Mouse (Mus musculus) cortical plate, adult 2 months (tissue): ENCODE results near the gene St6galnac1. TPM values are rescaled to one million over a fixed set of nuclear protein-coding genes. Genes with fewer than 3 reads are reported as not detected.
"Not testable (repeated sequence)": the region's sequence is repeated elsewhere in the genome, so short reads cannot be mapped to it uniquely, and the experiment has no call there.

Experiments
- H3K27ac ChIP-seq: fragments of 200-500 bp; 2 replicates; pipeline ENCODE4 v1.5.1; 2012; ENCODE audit warnings: low read length, control low read depth, inconsistent platforms; ENCODE audit not compliant: insufficient read depth
- H3K4me1 ChIP-seq: fragments of 200-500 bp; 2 replicates; pipeline ENCODE4 v1.6.1; 2011; ENCODE audit warnings: low read length; ENCODE audit not compliant: control insufficient read depth, insufficient read depth
- H3K4me3 ChIP-seq: fragments of 200-500 bp; 2 replicates; pipeline ENCODE4 v1.5.1; 2011; ENCODE audit warnings: mild to moderate bottlenecking, low read length, control low read depth; ENCODE audit not compliant: insufficient read depth
- CTCF ChIP-seq: fragments of 200-500 bp; IDR thresholded peaks from 2 replicates; pipeline ENCODE4 v1.5.1; 2011; ENCODE audit warnings: mild to moderate bottlenecking, control low read depth, low read length; ENCODE audit not compliant: insufficient read depth; ENCODE audit errors: extremely low read depth
- POLR2A ChIP-seq: fragments of 200-500 bp; IDR thresholded peaks from 2 replicates; pipeline ENCODE4 v1.6.1; 2011; ENCODE audit warnings: mild to moderate bottlenecking, low read length, control low read depth; ENCODE audit not compliant: insufficient read depth; ENCODE audit errors: extremely low read depth
- polyA plus RNA-seq: library from polyadenylated mRNA; depleted of rRNA; stranded (reverse); fragments of >200 nt; gene quantifications from 2 replicates; pipeline ENCODE4 v1.2.3, GENCODE M21; 2012; rRNA removed

The St6galnac1 gene
- 0.04 TPM in 1 of 2 replicates, not detected in the other for polyA plus RNA-seq

- Histone ChIP-seq H3K4me1 (no peaks in the 10 kb centered on the region), H3K27ac (no peak within 1 kb of the TSS), H3K4me3 (no peak within 1 kb of the TSS)
- TF ChIP-seq CTCF (no peak), POLR2A (no peak)
Measured at GRCm38 (mm10) chr11:116775407-116775806, at the start of gene St6galnac1. Gene St6galnac1 (minus strand): TSS chr11:116775507.

GRCm38 (mm10) chr11:116823885-116824284 lies 48.6 kb upstream of the St6galnac1 start:
- not testable (repeated sequence) for H3K4me1 ChIP-seq

GRCm38 (mm10) chr11:116823255-116823654 lies 47.9 kb upstream of the St6galnac1 start:
- no peak for TF ChIP-seq CTCF
- TF ChIP-seq POLR2A = no peak
- Histone ChIP-seq H3K4me3 (no peak overlapping the region), H3K27ac (no peak overlapping the region), H3K4me1 (peaks cover 3% of the 10 kb centered on the region; the same call in 1 of the 2 replicates)

More at GRCm38 (mm10) chr11:116823885-116824284, 48.6 kb upstream of the St6galnac1 start:
- H3K27ac ChIP-seq, H3K4me3 ChIP-seq: not testable (repeated sequence)

DNA sequence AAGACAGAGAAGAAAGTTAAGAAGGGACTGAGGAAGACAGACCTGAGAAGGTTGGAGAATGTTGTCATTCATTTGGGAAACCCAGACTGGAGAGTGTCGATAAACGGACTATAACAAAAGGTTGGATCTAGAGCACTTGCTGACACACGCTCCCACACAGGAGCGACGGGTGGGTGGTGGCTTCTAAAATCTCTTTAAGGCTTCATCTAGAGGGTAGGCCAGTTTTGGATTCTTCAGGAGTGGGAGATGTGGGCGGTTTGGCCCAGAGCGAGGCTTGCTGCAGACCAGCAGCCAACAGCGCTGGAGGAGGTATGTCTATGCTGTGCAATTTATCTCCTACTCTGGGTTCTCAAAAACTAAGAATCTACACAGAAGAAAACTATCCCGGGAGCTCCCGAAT lies 47.3 kb upstream of the St6galnac1 start:
- Histone ChIP-seq H3K4me3 (no peak overlapping the region), H3K27ac (no peak overlapping the region), H3K4me1 (peaks cover 3% of the 10 kb centered on the region; the same call in 1 of the 2 replicates)
- no peak for TF ChIP-seq POLR2A
- no peak for TF ChIP-seq CTCF

- TF ChIP-seq CTCF (no peak), POLR2A (no peak)
- H3K27ac ChIP-seq = no peak overlapping the region
- H3K4me3 ChIP-seq = no peak overlapping the region
- peaks cover 3% of the 10 kb centered on the region; the same call in 1 of the 2 replicates for H3K4me1 ChIP-seq
Measured at GRCm38 (mm10) chr11:116822215-116822614, 46.9 kb upstream of the St6galnac1 start.

GRCm38 (mm10) chr11:116821057-116821940 lies 46.0 kb upstream of the St6galnac1 start:
- no peak for TF ChIP-seq CTCF
- TF ChIP-seq POLR2A = no peak
- Histone ChIP-seq H3K27ac (no peak overlapping the region), H3K4me3 (no peak overlapping the region), H3K4me1 (peaks cover 3% of the 10 kb centered on the region; the same call in 1 of the 2 replicates)

DNA sequence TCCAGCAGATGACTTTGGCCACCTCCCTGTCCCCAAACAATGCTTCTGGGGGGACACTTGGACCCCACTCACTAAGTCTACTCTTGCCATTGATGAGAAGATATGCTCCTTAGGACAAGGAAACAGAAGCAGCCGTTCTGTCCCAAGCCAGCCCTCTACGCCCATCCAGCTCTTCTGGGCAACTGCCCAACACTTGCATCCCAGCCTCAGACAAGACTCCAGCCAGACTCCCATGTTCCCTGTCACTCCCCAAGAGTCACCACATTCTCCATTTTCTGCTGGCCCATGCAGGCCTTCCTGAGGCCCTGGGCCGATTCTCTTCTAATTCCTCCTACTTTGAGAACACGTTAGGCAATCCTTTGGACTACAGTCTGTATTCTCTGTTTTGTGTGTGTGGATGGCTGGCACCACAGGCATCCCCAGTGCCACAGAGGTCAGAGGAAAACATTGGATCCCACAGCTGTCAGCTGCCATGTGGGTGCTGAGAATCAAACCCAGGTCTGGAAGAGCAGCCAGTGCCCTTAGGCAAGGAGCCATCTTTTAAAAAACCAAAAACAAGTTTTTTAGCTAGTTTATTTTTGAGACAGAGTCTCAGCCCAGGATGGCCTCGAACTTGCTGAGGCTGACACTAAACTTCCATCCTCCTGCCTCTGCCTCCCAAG lies 44.8 kb upstream of the St6galnac1 start:
- H3K4me3 ChIP-seq = no peak overlapping the region
- H3K27ac ChIP-seq = no peak overlapping the region
- H3K4me1 ChIP-seq = peaks cover 3% of the 10 kb centered on the region; the same call in 1 of the 2 replicates
- no peak for TF ChIP-seq POLR2A
- TF ChIP-seq CTCF = no peak

DNA sequence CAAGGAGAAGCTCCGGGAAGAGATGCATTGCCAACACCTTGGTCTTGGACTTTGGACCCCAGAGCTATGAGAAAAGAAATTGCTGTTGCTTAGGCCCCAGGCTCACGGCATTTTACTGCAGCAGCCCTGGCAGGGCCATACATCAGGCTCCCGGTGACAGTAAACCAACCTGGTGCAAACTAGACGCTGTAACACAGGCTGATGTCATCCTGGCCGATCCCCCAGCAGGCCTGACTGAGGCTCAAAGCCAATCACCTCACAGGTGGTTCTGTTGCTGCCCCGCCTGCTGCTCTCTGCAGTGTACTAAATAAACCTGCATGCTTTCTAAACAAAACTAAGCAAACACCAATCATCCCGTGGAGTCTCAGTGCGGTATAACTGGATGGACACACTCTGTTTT lies 43.4 kb upstream of the St6galnac1 start:
- peaks cover 3% of the 10 kb centered on the region; the same call in 1 of the 2 replicates for H3K4me1 ChIP-seq
- TF ChIP-seq POLR2A = no peak
- no peak for TF ChIP-seq CTCF
- no peak overlapping the region for H3K27ac ChIP-seq
- H3K4me3 ChIP-seq = no peak overlapping the region

DNA sequence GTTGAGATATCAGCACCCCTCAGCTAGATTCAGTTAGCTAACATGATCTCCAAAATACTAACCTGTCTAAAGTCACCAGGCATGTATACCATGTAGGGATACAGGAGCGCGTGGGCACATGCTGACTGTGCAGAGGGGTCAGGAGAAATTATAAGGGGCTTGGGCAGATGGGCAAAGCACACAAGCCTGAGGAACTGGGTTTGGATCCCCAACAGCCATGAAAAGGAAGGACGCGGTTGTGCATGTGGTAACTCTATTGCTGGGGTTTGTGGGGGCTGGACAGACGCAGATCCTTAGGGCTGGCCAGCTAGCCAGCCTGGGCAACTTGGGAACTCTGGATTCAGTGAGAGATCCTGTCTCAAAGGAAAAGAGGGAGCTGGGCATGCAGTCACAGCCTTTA lies 42.3 kb upstream of the St6galnac1 start:
- TF ChIP-seq CTCF (no peak), POLR2A (no peak)
- Histone ChIP-seq H3K4me3 (no peak overlapping the region), H3K4me1 (peaks cover 3% of the 10 kb centered on the region; the same call in 1 of the 2 replicates), H3K27ac (no peak overlapping the region)
